Mouse (Mus musculus) neural tube, embryonic 11.5 days (tissue): Measurements from ENCODE around the gene Gm28553. TPM values are rescaled to one million over a fixed set of nuclear protein-coding genes. Genes with fewer than 3 reads are reported as not detected.
"Not testable (repeated sequence)": the region's sequence is repeated elsewhere in the genome, so short reads cannot be mapped to it uniquely, and the experiment has no call there.

Experiments used
- ATAC-seq: fragments of 200-750 bp; cut with Nextera tagmentation; 2 replicates; pipeline ENCODE4 v1.8.0; 2017; ENCODE audit warnings: moderate number of reproducible peaks, mild to moderate bottlenecking, moderate TSS enrichment, moderate library complexity; ENCODE audit not compliant: insufficient read depth, low FRiP score, low TSS enrichment
- DNase-seq: peaks from one replicate; pipeline ENCODE4 v3.0.0-alpha.2; 2015; ENCODE audit warnings: low spot score
- H3K27ac ChIP-seq: fragments of 300-500 bp; sonication (generic); 2 replicates; pipeline ENCODE4 v1.5.1; 2014; ENCODE audit warnings: low read depth, mild to moderate bottlenecking, low read length
- H3K27me3 ChIP-seq: fragments of 300-500 bp; sonication (generic); 2 replicates; pipeline ENCODE4 v1.6.1; 2014; ENCODE audit warnings: mild to moderate bottlenecking, low read length, mixed read lengths; ENCODE audit not compliant: control insufficient read depth, insufficient read depth
- H3K36me3 ChIP-seq: fragments of 300-500 bp; sonication (generic); 2 replicates; pipeline ENCODE4 v1.6.1; 2014; ENCODE audit warnings: mild to moderate bottlenecking, low read length, moderate library complexity, mixed read lengths; ENCODE audit not compliant: control insufficient read depth, insufficient read depth
- H3K4me1 ChIP-seq: fragments of 300-500 bp; sonication (generic); 2 replicates; pipeline ENCODE4 v1.6.1; 2014; ENCODE audit warnings: low read length, mixed read lengths; ENCODE audit not compliant: control insufficient read depth, insufficient read depth
- H3K4me2 ChIP-seq: fragments of 300-500 bp; sonication (generic); 2 replicates; pipeline ENCODE4 v1.6.1; 2014; ENCODE audit warnings: low read depth, mild to moderate bottlenecking, moderate library complexity
- H3K4me3 ChIP-seq: fragments of 300-500 bp; sonication (generic); 2 replicates; pipeline ENCODE4 v1.5.1; 2014; ENCODE audit warnings: low read depth, low read length
- H3K9ac ChIP-seq: fragments of 300-500 bp; sonication (generic); 2 replicates; pipeline ENCODE4 v1.6.1; 2014; ENCODE audit warnings: mild to moderate bottlenecking, low read length
- H3K9me3 ChIP-seq: fragments of 300-500 bp; sonication (generic); 2 replicates; pipeline ENCODE4 v1.6.1; 2016; ENCODE audit warnings: low read length; ENCODE audit not compliant: control insufficient read depth
- WGBS: fragments of 180-500 bp; shearing (Covaris S2); extraction: QIAGEN DNeasy Blood & Tissue Kit; methylation state at CpG from one replicate; pipeline ENCODE4 v1.1.7; 2014; 5-methylcytosine and 5-hydroxymethylcytosine counted together
- polyA plus RNA-seq: library from polyadenylated mRNA; unstranded; fragments of >200 nt; fragmentation: Nextera tagmentation; extraction: Ambion mirVana; gene quantifications from 2 replicates; pipeline ENCODE4 v1.2.1, GENCODE M21; 2014

The Gm28553 gene
- not detected in 2 replicates for polyA plus RNA-seq

- H3K9ac ChIP-seq, ATAC-seq, H3K4me3 ChIP-seq, H3K4me2 ChIP-seq, H3K27ac ChIP-seq, H3K36me3 ChIP-seq, DNase-seq, H3K27me3 ChIP-seq, H3K9me3 ChIP-seq, H3K4me1 ChIP-seq: not testable (repeated sequence)
- WGBS, result no CpG with 5 or more reads among the region's 5 CpGs
Observed at GRCm38 (mm10) chrY:48856197-48856596, at the start of gene Gm28553. TSS of gene Gm28553 (plus strand) at chrY:48856497.
